Mouse (Mus musculus) adipocyte (in vitro differentiated cells): ENCODE data around the gene Gm10837.

Experiments used
- DNase-seq: peaks from one replicate; pipeline ENCODE4 v3.0.0-alpha.2; 2016; ENCODE audit warnings: low spot score

The Gm10837 gene

DNA sequence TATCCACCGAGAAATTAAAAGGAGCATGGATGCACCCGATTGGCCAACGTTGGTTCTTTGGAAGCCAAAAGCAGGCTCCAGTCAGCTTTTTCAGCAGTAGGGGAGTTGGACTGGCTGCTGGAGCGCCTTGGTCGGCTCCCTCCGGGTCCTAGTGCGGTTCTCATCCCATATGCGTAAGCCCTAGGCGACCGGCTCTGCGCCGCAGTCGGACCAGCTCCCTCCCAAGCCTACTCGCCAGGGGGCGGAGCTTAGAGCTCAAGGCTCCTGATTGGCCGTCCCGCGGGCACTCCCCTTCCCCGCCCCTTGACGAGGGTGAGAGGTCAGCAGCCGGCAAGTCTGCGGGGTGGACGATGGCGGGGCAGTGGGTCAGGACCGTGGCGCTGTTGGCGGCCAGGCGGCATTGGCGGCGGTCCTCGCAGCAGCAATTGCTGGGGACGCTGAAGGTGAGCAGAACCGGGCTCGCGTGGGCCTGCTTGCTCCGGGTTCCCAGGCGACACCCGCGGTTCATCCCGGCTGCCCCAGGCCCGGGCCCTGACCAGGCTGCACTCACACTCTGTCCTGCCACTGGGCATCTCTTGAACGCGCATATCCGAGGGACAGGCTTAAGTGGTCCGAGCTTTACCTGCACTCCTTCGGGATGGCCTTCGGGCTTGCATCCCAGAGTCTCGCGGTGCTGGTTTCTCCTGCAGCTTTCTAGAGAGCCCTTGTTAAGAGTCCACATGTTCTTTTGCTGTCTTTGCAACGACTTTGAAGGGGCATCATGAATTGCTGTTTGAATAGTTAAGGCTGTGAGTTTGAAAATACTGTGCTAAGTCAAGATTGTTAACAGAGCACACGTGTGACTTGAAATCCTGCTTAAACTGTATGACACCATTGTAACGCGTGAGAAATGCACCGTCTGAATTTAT lies 43.9 kb downstream of the Gm10837 start, which contains the start of gene Pcca:
TSS of gene Pcca (plus strand) at position 308 of the 908 bp plus-strand sequence.
- DNase-seq: peak; percentile 99

GRCm38 (mm10) chr14:122535986-122536385 lies 45.6 kb downstream of the Gm10837 start:
- DNase-seq: peak; percentile 36
